Mouse (Mus musculus) thymus, postnatal 0 days (tissue): ENCODE measurements around the gene Lrrc10b. TPM values are rescaled to one million over a fixed set of nuclear protein-coding genes. Genes with fewer than 3 reads are reported as not detected.

Experiments
- polyA plus RNA-seq: library from polyadenylated mRNA; unstranded; fragments of >200 nt; fragmentation: Nextera tagmentation; extraction: Ambion mirVana; gene quantifications from 2 replicates; pipeline ENCODE4 v1.2.1, GENCODE M21; 2015

Lrrc10b gene
- polyA plus RNA-seq, 1 experiment from 2014 or later = 0.17 TPM

Other genes with a start within 250 kb of the Lrrc10b start
- gene Myrf, start 216.7 kb downstream of the Lrrc10b start, polyA plus RNA-seq = 0.03 and 0.12 TPM in 2 replicates
- 0.17 and 0.18 TPM in 2 replicates for gene Dagla, start 152.6 kb downstream of the Lrrc10b start, polyA plus RNA-seq
- 0.23 and 0.60 TPM in 2 replicates for gene Syt7, start 68.4 kb downstream of the Lrrc10b start, polyA plus RNA-seq
- gene Ppp1r32, start 25.5 kb upstream of the Lrrc10b start, polyA plus RNA-seq = 0.49 and 0.57 TPM in 2 replicates
- gene Cpsf7, start 67.8 kb upstream of the Lrrc10b start, polyA plus RNA-seq = 30.8 and 31.8 TPM in 2 replicates
- gene Sdhaf2, start 68.7 kb upstream of the Lrrc10b start, polyA plus RNA-seq = 70.1 and 73.0 TPM in 2 replicates
- 27.3 and 30.0 TPM in 2 replicates for gene Tmem216, start 98.8 kb upstream of the Lrrc10b start, polyA plus RNA-seq
- gene Cyb561a3, start 119.7 kb upstream of the Lrrc10b start, polyA plus RNA-seq = 31.9 and 33.2 TPM in 2 replicates
- gene Tmem138, start 119.9 kb upstream of the Lrrc10b start, polyA plus RNA-seq = 24.6 and 25.7 TPM in 2 replicates
- 148 and 156 TPM in 2 replicates for gene Ddb1, start 147.9 kb upstream of the Lrrc10b start, polyA plus RNA-seq
- gene Tkfc, start 148.2 kb upstream of the Lrrc10b start, polyA plus RNA-seq = 12.4 and 13.7 TPM in 2 replicates
- 1.2 and 2.2 TPM in 2 replicates for gene Vwce, start 176.7 kb upstream of the Lrrc10b start, polyA plus RNA-seq
- 0.49 and 0.95 TPM in 2 replicates for gene Pga5, start 220.6 kb upstream of the Lrrc10b start, polyA plus RNA-seq
- gene Vps37c, start 231.3 kb upstream of the Lrrc10b start, polyA plus RNA-seq = 14.6 and 19.3 TPM in 2 replicates